Mouse (Mus musculus) hindbrain, embryonic 13.5 days (tissue): ENCODE results near the gene Cacna1c. TPM values are rescaled to one million over a fixed set of nuclear protein-coding genes. Genes with fewer than 3 reads are reported as not detected.

ENCODE experiments used
- ATAC-seq: fragments of 200-750 bp; cut with Nextera tagmentation; 2 replicates; pipeline ENCODE4 v1.8.0; 2017; ENCODE audit warnings: moderate TSS enrichment; ENCODE audit not compliant: low FRiP score
- H3K27ac ChIP-seq: fragments of 300-500 bp; sonication (generic); 2 replicates; pipeline ENCODE4 v1.5.1; 2015; ENCODE audit warnings: inconsistent platforms, mild to moderate bottlenecking, moderate library complexity
- H3K27me3 ChIP-seq: fragments of 300-500 bp; sonication (generic); 2 replicates; pipeline ENCODE4 v1.6.1; 2015; ENCODE audit warnings: mild to moderate bottlenecking, inconsistent platforms
- H3K36me3 ChIP-seq: fragments of 300-500 bp; sonication (generic); 2 replicates; pipeline ENCODE4 v1.6.1; 2015; ENCODE audit warnings: mild to moderate bottlenecking, inconsistent platforms
- H3K4me1 ChIP-seq: fragments of 300-500 bp; sonication (generic); replicated peaks from 2 replicates; pipeline ENCODE4 v1.6.1; 2015; ENCODE audit warnings: inconsistent platforms
- H3K4me2 ChIP-seq: fragments of 300-500 bp; sonication (generic); 2 replicates; pipeline ENCODE4 v1.6.1; 2015; ENCODE audit warnings: inconsistent platforms, mild to moderate bottlenecking, moderate library complexity
- H3K4me3 ChIP-seq: fragments of 300-500 bp; sonication (generic); 2 replicates; pipeline ENCODE4 v1.5.1; 2015; ENCODE audit warnings: mild to moderate bottlenecking, inconsistent platforms
- H3K9ac ChIP-seq: fragments of 300-500 bp; sonication (generic); 2 replicates; pipeline ENCODE4 v1.6.1; 2015; ENCODE audit warnings: mild to moderate bottlenecking, inconsistent platforms
- H3K9me3 ChIP-seq: fragments of 300-500 bp; sonication (generic); 2 replicates; pipeline ENCODE4 v1.6.1; 2016; ENCODE audit warnings: inconsistent platforms
- WGBS: fragments of 180-500 bp; shearing (Covaris S2); methylation state at CpG from one replicate; pipeline ENCODE4 v1.1.7; 2015; 5-methylcytosine and 5-hydroxymethylcytosine counted together
- polyA plus RNA-seq: library from polyadenylated mRNA; unstranded; fragments of >200 nt; fragmentation: Nextera tagmentation; extraction: Ambion mirVana; gene quantifications from 2 replicates; pipeline ENCODE4 v1.2.1, GENCODE M21; 2015

Gene Cacna1c
- polyA plus RNA-seq, 1 experiment from 2014 or later, result 6.9 TPM

DNA sequence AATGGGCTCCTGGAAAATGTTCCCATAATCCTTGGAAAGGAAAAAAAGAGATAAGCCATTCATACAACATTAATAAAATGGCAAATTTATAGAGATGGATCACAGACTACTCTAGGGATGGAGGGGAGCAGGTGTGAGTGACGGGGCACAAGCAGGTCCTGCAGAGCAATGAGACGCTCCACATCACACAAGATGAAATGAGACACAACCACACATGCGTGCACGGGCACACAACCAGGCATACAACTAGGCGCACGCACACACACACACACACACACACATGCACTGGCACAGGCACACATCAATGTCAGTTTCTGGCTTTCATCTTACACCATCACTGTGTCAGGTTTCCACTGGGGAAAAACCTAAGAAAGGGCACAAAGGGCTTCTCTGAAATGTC lies 380.0 kb downstream of the Cacna1c start:
- H3K9me3 ChIP-seq, result no peaks in the 10 kb centered on the region
- H3K4me2 ChIP-seq, result no peak overlapping the region
- no peak overlapping the region for H3K4me3 ChIP-seq
- no peaks in the 10 kb centered on the region for H3K36me3 ChIP-seq
- no peak overlapping the region for H3K9ac ChIP-seq
- WGBS, result 65% methylated on average over 6 of the region's 6 CpGs
- no peak for ATAC-seq
- peaks cover 24% of the 10 kb centered on the region for H3K4me1 ChIP-seq
- H3K27ac ChIP-seq, result no peak overlapping the region
- H3K27me3 ChIP-seq, result no peaks in the 10 kb centered on the region

DNA sequence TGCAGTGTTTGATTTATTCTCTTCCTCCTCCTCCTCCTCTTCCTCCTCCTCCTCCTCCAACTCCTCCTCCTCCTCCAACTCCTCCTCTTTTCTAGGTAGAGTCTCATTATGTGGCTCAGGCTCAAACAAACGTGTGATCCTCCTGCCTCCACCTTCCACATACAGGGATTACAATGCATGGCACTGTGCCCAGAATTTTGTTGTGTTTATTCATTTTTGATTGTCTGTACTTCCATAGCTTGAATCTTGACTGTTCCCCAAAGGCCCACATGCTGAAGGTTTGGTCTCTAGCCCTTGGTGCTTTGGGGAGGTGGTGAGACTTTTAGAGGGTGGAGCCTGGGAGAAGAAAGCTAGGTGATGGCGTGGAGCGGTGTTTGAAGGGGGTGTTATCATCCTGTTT lies 383.7 kb downstream of the Cacna1c start:
- H3K9me3 ChIP-seq, result no peaks in the 10 kb centered on the region
- H3K9ac ChIP-seq, result no peak overlapping the region
- peaks cover 17% of the 10 kb centered on the region for H3K4me1 ChIP-seq
- H3K27ac ChIP-seq, result no peak overlapping the region
- no peak for ATAC-seq
- WGBS, result 77% methylated on average over 3 of the region's 3 CpGs
- no peak overlapping the region for H3K4me2 ChIP-seq
- no peaks in the 10 kb centered on the region for H3K36me3 ChIP-seq
- no peak overlapping the region for H3K4me3 ChIP-seq
- no peaks in the 10 kb centered on the region for H3K27me3 ChIP-seq

DNA sequence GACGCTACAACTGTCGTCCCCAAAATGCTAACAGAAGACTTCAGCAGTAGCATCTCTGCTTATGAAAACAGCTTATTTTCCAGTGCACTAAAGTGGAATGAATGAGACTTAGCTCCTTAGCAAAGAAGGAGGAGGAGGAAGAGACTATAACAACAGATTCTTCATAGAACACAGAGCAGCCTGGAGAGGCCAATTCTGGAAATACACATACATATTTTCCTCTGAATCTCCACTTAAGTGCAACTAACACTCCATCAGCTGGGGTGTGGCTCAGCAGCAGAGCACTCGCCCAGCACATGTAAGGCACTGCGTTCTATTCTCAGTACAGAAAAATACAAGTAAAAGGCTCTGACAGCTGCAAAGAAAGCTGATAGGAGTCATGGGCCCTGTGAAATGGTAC lies 384.2 kb downstream of the Cacna1c start:
- Histone ChIP-seq H3K9me3 (no peaks in the 10 kb centered on the region), H3K36me3 (no peaks in the 10 kb centered on the region), H3K27me3 (no peaks in the 10 kb centered on the region), H3K4me2 (no peak overlapping the region), H3K4me3 (no peak overlapping the region), H3K27ac (no peak overlapping the region), H3K9ac (no peak overlapping the region), H3K4me1 (peaks cover 17% of the 10 kb centered on the region)
- WGBS, result 87% methylated on average over 4 of the region's 4 CpGs
- no peak for ATAC-seq

DNA sequence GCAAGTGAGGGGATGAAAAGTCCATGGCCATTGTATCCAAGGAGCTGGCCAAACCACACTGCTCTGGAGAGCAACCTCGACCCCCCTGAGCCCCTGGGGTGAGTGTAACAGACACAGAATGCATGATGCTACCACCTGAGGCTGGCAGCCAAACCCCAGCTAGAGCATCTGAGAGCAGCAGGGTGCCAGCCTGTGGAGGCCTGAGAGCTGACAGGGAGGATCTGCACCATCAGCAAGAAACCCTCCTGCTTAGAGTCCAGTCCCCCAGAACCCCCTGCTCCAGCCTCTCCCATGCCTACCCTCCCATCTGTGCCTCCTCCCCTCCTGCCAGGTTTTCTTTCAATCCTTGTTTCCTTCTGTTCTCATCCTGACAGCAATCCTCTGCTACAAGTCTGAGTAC lies 385.4 kb downstream of the Cacna1c start:
- Histone ChIP-seq H3K27me3 (no peaks in the 10 kb centered on the region), H3K4me3 (no peak overlapping the region), H3K9ac (no peak overlapping the region), H3K4me2 (no peak overlapping the region), H3K4me1 (peaks cover 17% of the 10 kb centered on the region), H3K9me3 (no peaks in the 10 kb centered on the region), H3K27ac (no peak overlapping the region), H3K36me3 (no peaks in the 10 kb centered on the region)
- no peak for ATAC-seq
- 26% methylated on average over 1 of the region's 1 CpGs for WGBS

DNA sequence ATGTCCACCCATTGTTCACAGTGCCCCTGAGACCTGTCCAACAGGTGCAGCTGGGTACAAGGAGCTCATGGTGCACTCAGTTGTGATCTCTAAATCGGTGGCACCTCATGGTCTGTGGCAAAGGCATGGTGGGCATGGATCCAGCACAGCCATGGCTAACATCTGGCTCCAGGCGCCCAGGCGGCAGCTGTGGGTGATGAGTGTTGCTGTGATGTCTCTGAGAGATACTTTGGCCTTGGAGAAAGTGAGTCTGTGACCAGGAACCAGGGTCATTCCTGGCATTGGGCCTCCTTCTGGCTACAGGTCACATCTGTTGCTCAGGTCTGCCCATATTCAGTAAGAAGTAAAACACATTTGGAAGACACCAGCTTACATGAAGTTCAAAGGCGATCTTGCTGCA lies 391.1 kb downstream of the Cacna1c start:
- ATAC-seq, result no peak
- WGBS, result 94% methylated on average over 4 of the region's 4 CpGs
- no peak overlapping the region for H3K4me3 ChIP-seq
- H3K27me3 ChIP-seq, result no peaks in the 10 kb centered on the region
- no peak overlapping the region for H3K9ac ChIP-seq
- no peak overlapping the region for H3K27ac ChIP-seq
- H3K36me3 ChIP-seq, result no peaks in the 10 kb centered on the region
- peaks cover 36% of the 10 kb centered on the region for H3K4me1 ChIP-seq
- no peak overlapping the region for H3K4me2 ChIP-seq
- H3K9me3 ChIP-seq, result no peaks in the 10 kb centered on the region

DNA sequence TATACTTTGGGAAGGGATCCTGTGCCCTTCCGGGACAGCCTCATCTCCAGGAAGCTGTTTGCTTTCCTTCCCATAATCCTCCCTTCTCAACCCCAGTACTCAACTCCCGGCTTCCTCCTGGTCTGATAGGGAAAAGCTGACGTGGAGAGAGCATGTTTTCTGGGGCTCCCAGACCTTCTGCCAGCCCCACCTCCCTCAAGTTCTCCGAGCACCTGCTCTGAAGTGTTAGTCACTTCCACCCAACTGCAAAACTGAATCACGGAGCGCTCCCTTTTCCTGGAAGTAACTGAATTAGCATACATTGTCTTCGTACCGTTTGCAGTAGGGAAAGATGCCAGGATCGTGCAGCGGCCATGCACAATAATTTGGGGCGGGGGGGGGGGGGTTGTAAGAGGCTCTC lies 393.9 kb downstream of the Cacna1c start:
- no peak overlapping the region for H3K4me3 ChIP-seq
- no peak overlapping the region for H3K9ac ChIP-seq
- 64% methylated on average over 11 of the region's 11 CpGs for WGBS
- H3K9me3 ChIP-seq, result no peaks in the 10 kb centered on the region
- peaks cover 24% of the 10 kb centered on the region for H3K4me1 ChIP-seq
- ATAC-seq, result no peak
- no peaks in the 10 kb centered on the region for H3K27me3 ChIP-seq
- H3K4me2 ChIP-seq, result no peak overlapping the region
- no peak overlapping the region for H3K27ac ChIP-seq
- H3K36me3 ChIP-seq, result no peaks in the 10 kb centered on the region

DNA sequence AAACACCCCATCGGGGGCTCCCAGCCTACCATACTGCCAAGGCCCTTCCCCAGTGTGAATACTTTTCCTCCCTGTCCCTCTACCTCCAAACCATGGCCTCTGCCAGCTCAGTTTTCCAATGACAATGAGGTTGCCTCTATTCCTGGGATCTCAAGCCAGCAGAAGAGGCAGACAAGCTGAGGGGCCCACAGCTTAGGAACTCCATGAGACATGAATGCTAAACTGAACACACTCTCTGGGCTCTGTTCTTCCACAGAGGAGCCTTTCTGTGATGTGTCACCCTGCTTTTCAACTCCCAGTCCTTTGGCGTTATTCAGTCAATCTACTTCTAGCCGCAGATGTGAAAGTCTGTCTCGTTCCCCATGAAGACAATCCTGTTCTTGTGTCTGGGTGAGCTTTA lies 399.8 kb downstream of the Cacna1c start:
- H3K4me3 ChIP-seq, result no peak overlapping the region
- H3K4me1 ChIP-seq, result peaks cover 27% of the 10 kb centered on the region
- no peak for ATAC-seq
- no peaks in the 10 kb centered on the region for H3K9me3 ChIP-seq
- WGBS, result 72% methylated on average over 4 of the region's 4 CpGs
- H3K36me3 ChIP-seq, result no peaks in the 10 kb centered on the region
- no peak overlapping the region for H3K4me2 ChIP-seq
- no peaks in the 10 kb centered on the region for H3K27me3 ChIP-seq
- H3K27ac ChIP-seq, result no peak overlapping the region
- no peak overlapping the region for H3K9ac ChIP-seq

DNA sequence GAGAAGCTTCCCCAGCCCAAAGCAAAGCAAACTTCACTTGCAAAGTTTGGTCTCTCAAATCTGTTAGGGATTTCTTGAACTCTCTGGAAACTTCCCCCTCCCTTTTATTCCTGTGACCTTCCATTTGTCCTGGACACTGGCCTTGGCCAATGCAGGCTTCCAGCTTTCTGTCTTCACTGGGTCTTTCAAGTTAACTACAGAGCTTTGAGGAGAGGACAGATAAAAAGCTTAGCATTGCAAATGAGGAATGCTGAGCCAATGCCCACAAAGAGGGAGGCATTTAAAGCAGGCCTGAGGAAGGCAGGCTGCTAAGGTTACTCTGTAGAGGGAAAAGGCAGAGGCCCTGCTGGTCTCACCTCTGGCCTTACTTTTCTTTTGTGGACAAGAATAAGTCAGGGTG lies 400.5 kb downstream of the Cacna1c start:
- no peak; the same call in 1 of the 2 replicates for ATAC-seq
- Histone ChIP-seq H3K4me2 (no peak overlapping the region), H3K9ac (no peak overlapping the region), H3K27ac (peak overlapping the region; percentile 44), H3K9me3 (no peaks in the 10 kb centered on the region), H3K27me3 (no peaks in the 10 kb centered on the region), H3K4me1 (peaks cover 28% of the 10 kb centered on the region), H3K4me3 (no peak overlapping the region), H3K36me3 (no peaks in the 10 kb centered on the region)

DNA sequence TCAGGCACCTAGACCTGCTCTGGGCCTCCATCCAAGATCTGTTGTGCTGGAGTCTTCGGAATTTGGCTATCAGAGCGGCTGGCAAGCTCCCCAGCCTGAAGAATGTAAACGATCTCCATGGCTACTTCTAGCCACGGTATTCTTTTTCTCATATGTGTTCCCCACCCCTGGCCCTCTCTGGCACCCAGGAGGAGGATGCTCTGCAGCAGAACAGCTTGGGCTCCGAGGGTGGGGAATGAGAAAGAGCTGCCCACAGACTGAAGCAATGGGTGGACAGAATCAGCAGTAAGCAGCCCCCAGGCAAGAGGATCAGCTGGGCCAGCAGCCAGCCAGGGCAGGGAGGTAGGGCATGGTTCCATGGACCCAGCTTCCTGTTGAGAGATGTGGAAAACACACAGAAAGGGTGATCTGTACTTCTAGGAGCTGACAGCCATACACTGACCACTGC lies 404.3 kb downstream of the Cacna1c start:
- H3K4me3 ChIP-seq, result no peak overlapping the region
- peaks cover 28% of the 10 kb centered on the region for H3K4me1 ChIP-seq
- H3K9ac ChIP-seq, result no peak overlapping the region
- WGBS, result 29% methylated on average over 5 of the region's 5 CpGs
- peak overlapping the region; percentile 68 for H3K27ac ChIP-seq
- H3K9me3 ChIP-seq, result no peaks in the 10 kb centered on the region
- no peak overlapping the region for H3K4me2 ChIP-seq
- no peaks in the 10 kb centered on the region for H3K27me3 ChIP-seq
- no peaks in the 10 kb centered on the region for H3K36me3 ChIP-seq
- peak; percentile 65 for ATAC-seq

DNA sequence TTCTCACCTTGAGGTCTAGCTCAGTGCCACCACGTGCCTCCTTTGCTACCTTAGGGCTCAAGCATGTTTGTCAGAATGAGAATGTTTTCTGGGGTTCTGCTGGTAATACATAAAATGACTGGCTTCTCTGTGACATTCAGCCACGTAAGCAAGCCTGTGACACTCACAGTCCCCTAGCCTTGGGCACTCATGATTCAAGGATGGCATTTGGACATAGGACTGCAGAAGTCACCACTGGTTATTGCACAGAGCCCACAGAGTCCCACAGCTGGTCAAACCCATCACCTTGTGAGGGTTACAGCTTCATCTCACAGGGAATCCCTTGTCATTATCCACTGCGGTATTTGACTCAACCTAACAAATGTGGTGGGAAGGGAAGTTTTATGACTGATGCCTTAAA lies 408.3 kb downstream of the Cacna1c start:
- ATAC-seq, result no peak
- H3K4me2 ChIP-seq, result no peak overlapping the region
- H3K9me3 ChIP-seq, result no peaks in the 10 kb centered on the region
- 91% methylated on average over 3 of the region's 3 CpGs for WGBS
- H3K27ac ChIP-seq, result no peak overlapping the region
- H3K4me3 ChIP-seq, result no peak overlapping the region
- no peaks in the 10 kb centered on the region for H3K27me3 ChIP-seq
- H3K4me1 ChIP-seq, result peaks cover 32% of the 10 kb centered on the region
- no peaks in the 10 kb centered on the region for H3K36me3 ChIP-seq
- no peak overlapping the region for H3K9ac ChIP-seq

DNA sequence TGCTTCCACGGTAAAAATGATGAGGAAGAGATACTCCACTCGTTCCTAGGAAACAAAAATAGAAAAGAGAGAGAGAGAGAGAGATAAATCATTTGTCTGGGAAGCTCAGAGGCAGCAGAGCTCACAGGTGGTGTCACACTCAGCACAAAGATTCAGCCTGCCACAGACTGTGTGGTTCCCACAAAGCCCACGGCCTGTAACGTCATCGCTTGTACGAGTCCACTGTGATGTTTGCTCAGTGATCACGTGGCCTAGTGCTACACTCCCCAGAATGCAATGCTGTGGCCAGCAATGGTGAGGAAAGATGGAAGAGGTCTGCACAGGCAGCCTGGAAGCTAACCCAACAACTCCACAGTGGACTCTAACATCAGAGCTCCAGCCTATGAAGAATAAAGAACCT lies 415.9 kb downstream of the Cacna1c start:
- Histone ChIP-seq H3K27me3 (no peaks in the 10 kb centered on the region), H3K4me1 (peaks cover 3% of the 10 kb centered on the region; the same call in 1 of the 2 replicates), H3K9ac (no peak overlapping the region), H3K9me3 (no peaks in the 10 kb centered on the region), H3K4me2 (no peak overlapping the region), H3K36me3 (peaks cover 10% of the 10 kb centered on the region; the same call in 1 of the 2 replicates), H3K4me3 (no peak overlapping the region), H3K27ac (no peak overlapping the region)
- WGBS, result 82% methylated on average over 7 of the region's 7 CpGs
- ATAC-seq, result no peak

DNA sequence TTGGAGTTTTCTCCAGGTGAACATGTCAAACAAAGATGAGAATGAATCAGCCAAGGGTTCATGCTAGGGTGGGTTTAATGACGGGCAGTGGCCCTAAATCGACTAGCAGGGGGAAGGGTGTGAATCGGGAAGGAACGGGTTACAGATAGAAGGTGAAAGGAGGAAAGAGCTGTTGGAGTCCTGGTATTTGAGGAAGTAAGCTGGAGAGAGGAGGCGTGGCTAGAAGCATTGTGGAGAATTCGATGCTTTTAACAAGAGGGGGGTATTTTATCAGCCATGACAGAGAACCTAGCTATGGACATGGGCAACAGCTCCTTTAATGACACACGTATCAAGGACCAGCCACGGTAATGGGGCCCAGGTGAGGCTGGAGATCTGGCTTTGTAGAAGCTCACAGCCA lies 417.0 kb downstream of the Cacna1c start:
- ATAC-seq, result no peak
- Histone ChIP-seq H3K4me2 (no peak overlapping the region), H3K27me3 (no peaks in the 10 kb centered on the region), H3K4me1 (no peaks in the 10 kb centered on the region), H3K27ac (no peak overlapping the region), H3K9ac (no peak overlapping the region), H3K36me3 (peaks cover 17% of the 10 kb centered on the region; the same call in 1 of the 2 replicates), H3K4me3 (no peak overlapping the region), H3K9me3 (no peaks in the 10 kb centered on the region)
- WGBS, result 81% methylated on average over 8 of the region's 8 CpGs

DNA sequence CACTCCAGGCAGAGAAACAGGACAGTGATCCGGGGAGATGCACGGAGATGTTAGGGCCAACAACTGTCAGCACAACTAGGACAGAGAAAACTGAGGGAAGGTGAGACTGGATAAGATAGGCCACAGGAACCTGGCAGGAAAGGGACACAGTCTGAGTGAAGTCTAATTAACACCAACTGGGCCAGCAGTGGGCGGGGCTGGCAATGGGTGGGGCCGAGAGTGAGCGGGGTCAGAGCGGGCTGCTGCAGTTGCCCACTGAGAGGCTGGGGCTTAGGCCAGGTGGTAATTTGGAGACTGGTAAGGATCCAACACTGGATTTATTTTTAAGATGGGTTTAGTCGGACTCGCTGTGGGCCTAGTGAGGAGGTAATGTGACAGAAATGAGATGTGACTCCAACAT lies 418.8 kb downstream of the Cacna1c start:
- Histone ChIP-seq H3K27ac (no peak overlapping the region), H3K4me1 (no peaks in the 10 kb centered on the region), H3K4me3 (no peak overlapping the region), H3K27me3 (no peaks in the 10 kb centered on the region), H3K9ac (no peak overlapping the region), H3K36me3 (peaks cover 17% of the 10 kb centered on the region; the same call in 1 of the 2 replicates), H3K9me3 (no peaks in the 10 kb centered on the region), H3K4me2 (no peak overlapping the region)
- no peak for ATAC-seq
- 77% methylated on average over 8 of the region's 8 CpGs for WGBS

DNA sequence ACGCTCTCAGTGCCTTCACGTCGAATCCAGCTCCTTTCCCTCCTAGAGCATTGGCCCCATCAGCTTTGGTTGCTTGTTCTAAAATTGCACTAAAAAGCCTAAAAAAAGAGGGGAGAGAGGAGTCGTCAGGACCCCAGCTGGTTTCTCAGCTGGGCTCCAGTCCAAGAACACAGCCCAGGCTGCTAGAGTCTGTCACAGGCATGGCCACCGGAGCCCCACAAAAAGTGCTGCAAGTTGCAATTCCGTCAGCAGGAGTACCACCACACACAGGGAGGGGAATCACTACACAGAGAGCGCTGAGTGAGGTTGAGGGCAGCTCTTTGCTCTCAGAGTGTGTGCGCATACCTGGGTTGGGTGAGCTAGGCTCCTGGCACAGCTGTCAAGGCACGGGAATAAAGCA lies 419.8 kb downstream of the Cacna1c start:
- H3K9ac ChIP-seq, result no peak overlapping the region
- H3K4me2 ChIP-seq, result no peak overlapping the region
- H3K36me3 ChIP-seq, result peaks cover 17% of the 10 kb centered on the region; the same call in 1 of the 2 replicates
- no peaks in the 10 kb centered on the region for H3K4me1 ChIP-seq
- H3K9me3 ChIP-seq, result no peaks in the 10 kb centered on the region
- ATAC-seq, result no peak
- no peak overlapping the region for H3K27ac ChIP-seq
- H3K27me3 ChIP-seq, result no peaks in the 10 kb centered on the region
- no peak overlapping the region for H3K4me3 ChIP-seq
- WGBS, result 78% methylated on average over 9 of the region's 9 CpGs
